Mouse (Mus musculus): ENCODE measurements at regions not wholly inside any gene's neighbourhood (a gene's known extent, or its start where the extent isn't known, plus 50 kb on each side); places are given as distances from the start of the nearest gene placed in this dataset.
"Not testable (repeated sequence)": the region's sequence is repeated elsewhere in the genome, so short reads cannot be mapped to it uniquely, and the experiment has no call there.

DNA sequence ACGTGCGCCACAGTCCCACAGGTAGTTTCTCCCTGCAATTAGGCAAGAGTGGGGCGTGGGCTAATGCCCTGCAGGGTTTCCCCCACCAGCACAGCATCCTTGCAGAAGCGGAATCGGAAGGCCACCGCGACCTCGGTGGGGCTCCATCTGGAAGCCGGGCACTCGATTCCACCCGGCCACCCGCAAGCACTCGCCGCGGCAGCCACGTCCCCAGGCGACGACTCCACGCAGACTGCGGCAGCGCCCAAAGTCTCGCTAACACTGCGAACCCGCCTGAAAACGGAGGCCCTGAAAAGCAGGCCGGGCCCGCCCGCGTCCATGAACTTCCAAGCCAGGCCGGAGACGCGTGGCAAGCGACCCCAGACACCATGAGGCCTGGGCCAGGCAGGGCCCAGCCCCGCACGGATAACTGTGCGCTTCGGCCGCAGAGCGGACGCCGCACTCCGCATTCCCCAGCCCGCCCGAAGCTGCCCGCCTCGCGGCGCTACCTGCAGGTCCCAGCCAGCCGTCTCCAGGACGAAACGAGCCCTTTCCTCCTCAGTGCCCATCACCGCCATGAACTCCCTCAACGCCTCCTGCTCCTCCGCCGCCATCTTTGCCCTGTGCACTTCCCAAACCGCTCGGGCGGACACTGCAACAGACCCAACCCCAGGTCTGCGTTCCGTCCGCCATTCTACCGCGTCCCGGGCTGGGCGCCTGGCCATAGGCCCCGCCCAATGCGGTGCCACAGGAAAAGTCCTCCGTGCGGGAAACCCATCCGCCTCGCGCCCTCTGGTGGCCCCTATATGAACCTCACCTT, 61.3 kb upstream of the Gm15319 start:
- peak; percentile 50 for TF ChIP-seq CTCF (IDR thresholded peaks at IDR 0.05; ENCODE audit: low read depth, low read length)
- TF ChIP-seq POLR2A (IDR thresholded peaks at IDR 0.05; ENCODE audit: borderline replicate concordance, low read depth, low read length) = not testable (repeated sequence)

Data from bone marrow macrophage, adult 2 months (primary cell).